ENCODE assay signal across 12 mouse cellular contexts in the genomic region with DNA sequence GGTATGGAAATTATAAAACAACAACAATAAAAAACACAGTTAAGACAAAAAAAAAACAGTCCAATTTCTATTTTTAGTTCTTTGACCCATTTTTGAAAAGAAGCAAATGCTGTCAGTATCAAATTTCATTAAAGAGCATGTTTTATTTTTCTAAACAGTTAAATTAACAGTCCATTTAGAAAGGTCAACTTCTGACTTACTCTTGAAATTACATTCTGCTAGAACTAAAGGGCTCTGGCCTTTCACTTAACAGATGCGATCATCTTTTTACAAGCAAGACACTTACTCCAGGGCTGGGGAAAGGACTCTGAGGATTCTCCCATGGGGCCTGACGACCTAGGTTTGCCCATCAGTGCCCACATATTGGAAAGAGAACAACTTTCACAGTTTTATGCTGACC.
"Had no signal": no experiment of that assay in that cellular context is flagged by ENCODE, and none has a peak within 500 bp of the region (broad histone marks: within the 10 kb centered on the region; RNA-seq: fewer than 3 reads in every experiment).

No protein-coding gene starts in this region.

- H3K4me2 ChIP-seq: limb, embryonic 15.5 days; liver, embryonic 12.5 days; midbrain, embryonic 15.5 days; neural tube, embryonic 13.5 days had no signal

- ATAC-seq: liver, embryonic 12.5 days; midbrain, embryonic 15.5 days had no signal

- H3K9ac ChIP-seq: limb, embryonic 15.5 days; liver, embryonic 12.5 days; midbrain, embryonic 15.5 days; neural tube, embryonic 13.5 days had no signal

- H3K9me3 ChIP-seq: limb, embryonic 15.5 days; liver, embryonic 12.5 days; midbrain, embryonic 10.5 days; midbrain, embryonic 15.5 days; neural tube, embryonic 13.5 days had no signal

- H3K36me3 ChIP-seq: limb, embryonic 15.5 days; liver, embryonic 12.5 days; midbrain, embryonic 10.5 days; midbrain, embryonic 15.5 days; neural tube, embryonic 13.5 days had no signal

- H3K27ac ChIP-seq: limb, embryonic 15.5 days; liver, embryonic 12.5 days; midbrain, embryonic 10.5 days; midbrain, embryonic 15.5 days had no signal

- H3K4me1 ChIP-seq: limb, embryonic 15.5 days; liver, embryonic 12.5 days had no signal

- H3K4me3 ChIP-seq: limb, embryonic 15.5 days; liver, embryonic 12.5 days; midbrain, embryonic 10.5 days; midbrain, embryonic 15.5 days; neural tube, embryonic 13.5 days had no signal

- H3K27me3 ChIP-seq: limb, embryonic 15.5 days; liver, embryonic 12.5 days; midbrain, embryonic 15.5 days; neural tube, embryonic 13.5 days had no signal

- DNase-seq: kidney, adult 18-20 months; kidney, postnatal 25 days; layer of hippocampus, postnatal 36 days; lung, postnatal 4 days; right cerebral cortex, postnatal 14 days; thymus, adult 18-20 months; thymus, postnatal 14 days had no signal
